Mouse (Mus musculus): Measurements from ENCODE around the gene Itsn1.

Gene Itsn1

DNA sequence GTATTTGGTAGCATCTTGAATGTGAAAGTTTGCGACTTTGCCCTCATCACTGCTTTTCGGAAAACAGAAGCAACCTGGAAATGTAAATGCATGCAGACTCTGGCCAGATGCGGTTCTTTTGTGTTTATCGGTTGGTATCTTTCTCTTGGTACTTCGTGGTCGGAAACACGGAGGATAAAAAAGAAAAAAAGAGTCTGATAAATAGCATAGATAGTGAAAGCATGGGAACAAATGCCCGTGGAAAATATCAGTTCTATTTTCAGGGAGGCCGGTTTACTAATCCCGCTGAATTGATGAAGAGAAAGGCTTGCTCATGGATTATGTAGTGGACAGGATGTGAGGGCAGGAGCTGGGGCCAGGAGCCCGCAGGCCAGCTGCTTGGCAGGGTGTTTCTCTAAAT lies 1.4 kb downstream of the Itsn1 start:
- DNase-seq (ENCODE audit: low read depth, low spot score): no peak

DNA sequence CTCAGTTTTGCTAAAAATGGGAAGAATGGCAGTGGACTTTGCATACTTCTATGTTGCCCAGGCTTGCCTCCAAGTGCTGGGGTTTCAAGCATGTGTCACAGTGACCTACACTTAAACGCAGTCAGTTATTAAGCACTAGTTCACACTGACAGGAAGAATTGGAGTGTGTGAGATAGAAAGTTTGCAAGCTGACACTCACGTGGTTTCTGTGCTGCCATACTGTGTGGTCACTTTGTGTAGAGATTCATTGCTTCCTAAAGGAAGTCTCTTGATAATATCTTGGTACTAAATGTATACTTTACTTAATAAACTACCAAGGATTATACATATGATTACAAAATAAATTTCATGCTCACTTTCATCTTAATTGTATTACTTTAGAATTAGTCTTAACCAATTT lies 3.7 kb downstream of the Itsn1 start:
- DNase-seq (ENCODE audit: low read depth, low spot score): no peak

DNA sequence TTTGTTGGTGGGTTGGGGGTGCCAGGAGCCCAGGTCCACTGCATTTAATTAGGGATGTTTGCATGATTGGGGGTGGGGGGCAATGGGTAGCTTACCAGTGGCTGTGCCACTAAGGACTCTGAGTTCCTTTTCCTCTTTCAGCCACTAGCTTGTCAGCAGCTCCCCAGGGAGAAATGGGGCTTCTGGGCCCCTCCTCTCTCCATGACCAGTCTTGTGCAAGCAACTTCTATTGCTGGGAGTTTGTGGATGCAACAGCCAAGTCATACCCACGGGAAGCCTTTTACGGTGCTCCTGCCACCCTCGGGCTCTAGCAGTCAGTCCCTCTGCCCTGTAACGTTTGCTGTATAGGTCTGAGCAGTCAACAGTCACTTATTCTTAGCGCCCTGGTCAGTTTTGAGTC lies 5.7 kb downstream of the Itsn1 start:
- no peak for DNase-seq (ENCODE audit: low read depth, low spot score)

DNA sequence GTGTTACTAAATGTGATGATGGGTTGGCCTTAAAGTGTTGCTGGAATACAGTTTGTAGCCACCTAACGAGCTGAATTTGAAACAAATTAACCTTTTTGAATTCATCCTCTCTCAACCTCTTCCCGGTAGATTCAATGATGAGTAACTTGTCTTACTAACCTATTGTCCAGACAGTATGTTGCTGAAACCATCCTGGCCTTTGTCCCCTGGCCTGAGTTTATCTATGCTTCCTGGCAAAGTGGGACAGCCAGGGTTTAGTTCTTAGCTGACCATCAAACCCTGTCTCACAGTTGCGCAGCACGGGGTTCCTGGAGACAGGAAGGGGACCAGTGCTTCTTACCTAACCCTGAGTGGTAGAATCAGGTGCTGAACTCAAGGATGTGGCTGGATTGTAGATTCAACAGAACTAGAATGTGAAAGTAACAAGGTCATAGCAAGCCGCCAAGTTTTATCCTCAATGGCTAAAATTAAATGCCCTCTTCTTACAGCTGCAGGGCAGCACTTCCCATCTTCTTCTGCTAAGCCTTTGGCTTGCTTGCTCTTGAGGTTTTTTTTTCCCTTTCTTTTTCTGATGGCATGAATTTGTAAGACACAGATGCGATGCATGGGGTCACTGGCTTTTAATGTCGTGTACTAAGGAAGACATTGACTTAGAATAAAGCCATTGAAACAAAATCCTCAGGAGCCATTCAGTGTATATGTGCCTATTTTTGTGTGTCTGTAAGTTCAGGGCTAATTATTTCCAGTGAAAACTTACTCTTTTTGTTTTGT lies 7.2 kb downstream of the Itsn1 start:
- DNase-seq (ENCODE audit: low read depth, low spot score): no peak

DNA sequence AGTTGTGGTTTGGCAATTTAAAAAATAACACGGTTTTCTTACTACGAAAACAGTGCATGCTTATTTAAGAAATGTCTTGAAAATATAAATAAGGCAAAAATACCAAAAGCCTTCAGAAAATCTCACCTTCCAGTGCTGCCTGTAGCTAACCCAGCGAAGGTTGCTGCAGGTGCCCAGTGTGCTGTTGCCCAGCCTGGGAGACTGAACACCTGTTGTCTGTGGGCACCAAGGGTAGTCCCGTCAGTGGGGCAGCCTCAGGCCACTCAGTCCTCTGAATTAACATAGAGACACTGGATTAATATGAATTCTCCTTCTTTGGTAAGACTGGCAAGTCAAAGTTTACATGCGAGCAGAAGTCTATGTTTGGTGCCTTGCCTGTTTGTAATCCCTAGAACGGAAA lies 9.4 kb downstream of the Itsn1 start:
- DNase-seq (ENCODE audit: low read depth, low spot score): no peak

DNA sequence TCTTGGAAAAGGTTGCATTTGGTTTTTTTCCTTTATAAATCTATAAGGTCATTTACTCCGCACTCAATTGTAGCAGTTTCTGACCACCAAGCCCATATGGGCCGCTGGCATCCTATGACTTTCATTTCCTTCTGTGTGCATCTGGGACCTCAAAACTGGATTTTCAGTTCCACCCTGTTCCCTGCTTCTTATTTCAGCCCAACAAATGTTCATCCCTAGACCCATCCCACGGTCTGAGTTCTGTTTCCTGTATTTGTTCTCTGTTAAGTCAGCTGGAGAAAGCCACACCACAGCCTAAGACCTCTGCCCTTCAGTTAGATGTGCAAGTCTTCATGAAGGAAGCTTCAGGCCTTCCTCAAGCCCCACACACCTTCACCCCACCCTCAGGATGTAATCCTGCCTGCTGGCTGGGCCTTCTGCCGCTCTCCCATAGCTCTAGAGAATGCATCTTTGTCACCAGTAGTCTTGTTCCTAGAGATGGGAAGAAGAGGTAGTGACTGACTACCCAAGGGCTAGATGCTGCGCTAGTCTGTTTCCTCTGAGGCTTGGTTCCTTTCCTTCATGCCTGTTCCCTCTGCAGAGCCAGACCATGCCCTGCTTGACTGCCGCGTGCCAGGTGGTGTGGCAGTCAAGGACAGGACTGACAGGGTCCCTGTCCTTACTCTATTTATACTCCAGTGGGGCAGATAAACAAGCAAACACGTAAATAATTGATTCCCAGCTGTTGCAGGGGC lies 11.3 kb downstream of the Itsn1 start:
- DNase-seq (ENCODE audit: low read depth, low spot score): no peak

DNA sequence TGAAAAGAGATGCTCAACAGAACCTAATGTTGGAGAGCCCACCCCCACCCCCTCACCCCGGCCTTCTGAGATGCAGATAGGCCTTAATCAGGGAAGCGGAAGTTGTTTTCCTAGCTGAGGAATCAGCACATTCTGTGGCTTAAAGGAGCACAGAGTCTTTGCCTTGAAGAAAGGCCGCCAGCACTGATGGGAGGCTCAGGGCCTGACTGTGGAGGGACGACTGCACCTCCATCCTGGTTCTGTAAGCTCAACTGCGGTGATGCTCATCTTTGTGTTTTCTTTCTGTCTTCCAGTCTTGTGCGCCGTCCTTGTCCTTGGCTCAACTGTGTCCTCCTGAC lies 11.8 kb downstream of the Itsn1 start:
- DNase-seq (ENCODE audit: low read depth, low spot score): no peak

DNA sequence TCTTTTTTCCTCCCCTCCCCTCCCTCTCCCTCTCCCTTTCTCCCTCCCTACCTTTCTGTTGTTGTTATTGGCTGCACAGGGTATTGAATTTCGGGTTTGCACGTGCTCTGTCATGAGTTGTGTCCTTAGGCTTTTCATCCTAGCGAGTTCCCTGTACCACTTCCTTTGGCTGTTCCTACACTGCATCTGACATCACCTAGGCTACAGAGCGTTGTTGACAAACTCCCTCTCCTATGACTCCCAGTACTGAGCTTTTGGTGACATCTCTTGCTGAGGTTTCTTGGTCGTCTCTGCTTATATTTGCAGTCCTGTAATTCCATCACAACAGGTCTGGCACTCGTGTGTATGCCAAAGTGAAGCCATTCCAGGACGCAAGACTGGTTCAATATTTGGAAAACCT lies 14.0 kb downstream of the Itsn1 start:
- DNase-seq (ENCODE audit: low read depth, low spot score): no peak

DNA sequence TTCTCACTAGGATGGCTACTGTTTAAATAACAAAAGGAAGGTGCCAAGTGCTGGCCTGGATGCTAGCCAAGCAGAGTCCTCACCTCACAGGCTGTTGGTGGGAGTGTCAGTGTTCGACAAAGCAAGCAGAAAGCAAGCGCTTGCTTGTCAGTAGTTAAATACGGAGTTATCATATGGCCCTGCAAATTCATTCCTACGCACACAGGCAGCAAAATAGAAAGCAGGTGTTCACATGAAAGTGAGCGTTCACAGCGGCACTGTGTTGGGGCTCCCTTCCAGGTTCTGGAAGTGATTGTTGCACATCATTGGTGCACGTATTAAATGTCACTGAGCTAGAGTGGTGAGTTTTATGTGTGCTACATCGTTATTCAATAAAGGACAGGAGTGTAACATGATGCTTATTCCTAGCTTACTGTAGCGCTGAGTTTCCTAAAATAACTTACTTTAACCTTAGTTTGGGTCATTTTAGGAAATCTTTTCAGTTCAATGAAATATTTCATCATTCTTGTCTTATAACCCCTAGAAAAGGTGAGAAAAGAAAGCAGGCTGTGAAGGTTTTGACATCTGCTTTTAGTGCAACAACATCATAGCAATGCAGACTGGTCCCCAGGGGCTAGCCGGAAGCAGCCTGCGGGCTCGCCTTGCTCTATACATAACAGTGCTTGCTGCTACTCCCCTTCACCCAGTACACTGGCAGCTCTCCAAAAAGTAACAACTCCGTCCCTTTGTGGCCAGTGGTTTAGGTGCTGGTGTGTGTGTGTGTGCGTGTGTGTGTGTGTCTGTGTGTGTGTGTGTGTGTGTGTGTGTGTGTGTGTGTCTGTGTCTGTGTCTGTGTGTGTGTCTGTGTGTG lies 17.2 kb downstream of the Itsn1 start:
- no peak for DNase-seq (ENCODE audit: low read depth, low spot score)

DNA sequence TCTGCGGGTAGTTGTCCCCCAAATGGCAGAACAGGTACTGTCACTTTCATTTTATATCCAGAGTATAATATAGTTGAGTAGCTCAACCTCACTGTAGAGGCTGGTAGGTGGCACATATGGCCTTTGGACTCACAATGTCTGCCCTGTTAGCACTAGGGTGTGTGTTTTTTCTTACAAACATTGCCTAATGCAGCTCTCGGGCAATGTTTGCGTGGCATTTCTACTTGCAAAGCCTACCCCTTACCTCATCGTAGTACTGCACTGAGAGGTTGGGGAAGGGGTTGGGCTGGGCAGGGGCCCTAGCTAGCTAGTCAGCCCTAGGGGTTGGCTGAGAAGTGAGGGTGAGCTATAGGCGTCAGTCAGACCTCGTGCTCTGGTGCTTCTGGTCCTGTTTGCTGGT lies 18.5 kb downstream of the Itsn1 start:
- DNase-seq (ENCODE audit: low read depth, low spot score): no peak

DNA sequence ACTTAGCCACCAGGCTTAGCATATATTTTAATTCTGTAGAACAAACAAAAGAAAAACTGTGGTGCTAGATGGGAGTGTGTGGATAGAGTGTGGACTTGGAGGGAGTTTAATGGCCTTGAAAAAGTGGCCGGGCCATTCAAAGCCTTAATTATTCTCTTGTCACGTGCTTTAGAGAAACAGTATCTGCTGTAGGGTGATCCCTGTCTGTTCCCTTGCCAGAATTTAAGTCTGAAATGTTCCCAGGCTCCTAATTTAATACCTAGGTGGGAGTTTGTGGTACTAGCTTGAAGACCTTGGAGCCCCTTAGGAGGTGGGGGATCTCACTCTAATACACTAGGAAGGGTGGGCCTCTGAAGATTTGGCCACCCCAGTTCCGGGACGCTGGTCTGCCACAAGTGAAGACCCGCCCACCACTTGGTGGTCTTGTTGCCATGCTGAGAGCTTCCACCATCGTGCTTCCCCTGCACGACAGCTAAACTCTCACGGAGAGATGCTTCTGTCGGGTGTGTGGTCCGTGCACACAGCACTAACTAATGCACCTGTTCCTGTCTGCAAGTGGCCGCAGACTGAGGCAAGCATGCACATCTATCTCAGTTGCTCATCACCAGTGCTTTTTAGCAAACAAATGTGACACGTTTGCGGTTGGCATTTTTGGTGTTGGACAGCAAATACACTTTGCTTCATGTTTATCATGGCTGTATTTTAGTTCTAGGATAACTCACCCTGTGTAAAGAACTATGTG lies 22.7 kb downstream of the Itsn1 start:
- no peak for DNase-seq (ENCODE audit: low read depth, low spot score)

DNA sequence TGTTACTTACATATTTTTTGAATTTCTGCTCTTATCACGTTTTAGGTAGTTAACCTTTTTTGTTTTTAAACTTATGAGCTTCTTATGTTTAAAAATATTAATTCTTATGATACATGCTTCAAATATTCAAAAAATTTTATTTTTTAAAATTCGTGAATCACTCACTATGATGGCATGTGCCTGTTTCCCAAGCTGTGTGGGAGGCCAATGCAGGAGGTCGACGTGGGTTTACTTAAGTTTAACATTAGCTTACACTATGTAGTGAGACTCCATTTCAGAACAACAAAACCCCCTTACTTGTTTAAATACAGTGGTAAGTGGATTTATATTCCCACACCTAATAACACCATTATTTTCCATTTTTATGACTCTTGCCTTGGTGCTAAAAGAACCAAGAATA lies 24.5 kb downstream of the Itsn1 start:
- DNase-seq (ENCODE audit: low read depth, low spot score): no peak

DNA sequence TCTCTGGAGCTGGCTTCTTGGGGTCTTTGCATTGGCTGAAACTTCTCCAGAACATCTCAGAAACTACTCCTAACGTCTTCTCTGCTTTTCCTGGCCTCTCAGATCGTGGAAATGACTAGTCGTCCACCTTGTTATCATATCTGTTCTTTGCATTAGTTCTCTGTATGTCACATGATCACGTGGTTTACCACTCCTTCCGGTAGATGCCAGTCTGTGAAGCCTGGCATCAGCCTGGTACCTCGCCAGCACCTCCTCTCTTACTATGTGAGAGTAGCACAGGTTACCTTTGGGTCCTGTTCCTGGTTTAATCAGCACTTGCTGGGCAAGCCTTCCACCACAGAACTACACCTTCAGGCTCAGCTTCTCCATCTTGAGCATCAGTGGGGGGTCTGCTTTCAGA lies 25.9 kb downstream of the Itsn1 start:
- no peak for DNase-seq (ENCODE audit: low read depth, low spot score)

DNA sequence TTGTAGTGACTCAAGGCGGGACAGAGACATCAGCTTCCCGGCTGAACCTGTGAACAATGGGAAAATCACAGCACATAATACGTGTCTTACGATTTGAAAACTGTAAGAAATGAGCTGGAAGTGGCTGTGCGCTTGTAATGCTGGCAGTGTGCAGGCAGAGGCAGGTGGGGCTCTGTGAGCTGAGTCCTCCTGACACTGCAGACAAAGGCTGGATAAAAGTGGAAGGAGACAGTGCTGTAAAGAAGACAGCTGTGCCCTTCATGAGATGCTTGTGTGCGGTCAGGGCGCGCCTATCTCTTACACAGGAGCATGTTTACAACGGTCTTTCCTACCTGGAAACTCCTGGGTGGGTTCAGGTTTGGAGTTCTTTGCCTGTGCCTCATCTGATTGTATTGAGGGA lies 32.1 kb downstream of the Itsn1 start:
- DNase-seq (ENCODE audit: low read depth, low spot score): no peak

DNA sequence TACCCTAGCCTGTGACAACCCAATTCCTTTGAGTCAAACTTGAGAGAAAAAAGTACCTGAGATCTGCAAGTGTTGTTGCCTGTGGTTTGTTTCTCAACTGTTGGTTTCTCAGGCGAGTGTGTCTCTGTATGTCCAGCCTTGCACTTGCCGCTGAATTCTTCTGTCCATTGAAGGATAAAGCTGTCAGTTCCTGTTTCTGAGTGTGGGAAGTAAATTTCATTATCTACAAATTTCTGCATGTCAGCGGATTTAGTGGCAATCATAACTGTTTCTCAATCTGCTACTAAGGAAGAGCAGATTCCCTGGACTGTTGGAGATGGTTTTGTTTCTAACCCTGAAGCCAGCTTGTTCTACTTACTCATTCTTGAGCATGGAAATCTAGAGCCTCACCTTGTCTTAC lies 32.7 kb downstream of the Itsn1 start:
- DNase-seq (ENCODE audit: low read depth, low spot score): no peak

DNA sequence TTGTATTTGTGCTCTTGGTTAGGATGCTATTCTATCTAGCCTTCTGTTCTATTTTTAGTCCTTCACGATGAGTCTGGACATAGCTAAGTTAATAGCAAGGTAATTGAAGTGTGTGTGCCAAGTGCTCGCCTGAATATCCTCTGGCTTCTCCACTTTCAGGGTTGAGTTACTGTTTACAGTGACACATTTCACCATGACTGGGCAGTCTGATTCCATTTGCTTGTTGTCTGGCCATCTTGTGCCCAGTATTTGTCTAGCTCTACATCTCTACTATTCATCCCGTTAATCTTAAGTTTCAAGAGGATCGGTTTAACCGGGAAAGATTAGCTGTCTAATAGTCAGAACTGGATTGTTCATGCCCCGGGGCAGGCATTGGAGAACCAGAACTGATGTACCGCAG lies 33.4 kb downstream of the Itsn1 start:
- DNase-seq (ENCODE audit: low read depth, low spot score): no peak

DNA sequence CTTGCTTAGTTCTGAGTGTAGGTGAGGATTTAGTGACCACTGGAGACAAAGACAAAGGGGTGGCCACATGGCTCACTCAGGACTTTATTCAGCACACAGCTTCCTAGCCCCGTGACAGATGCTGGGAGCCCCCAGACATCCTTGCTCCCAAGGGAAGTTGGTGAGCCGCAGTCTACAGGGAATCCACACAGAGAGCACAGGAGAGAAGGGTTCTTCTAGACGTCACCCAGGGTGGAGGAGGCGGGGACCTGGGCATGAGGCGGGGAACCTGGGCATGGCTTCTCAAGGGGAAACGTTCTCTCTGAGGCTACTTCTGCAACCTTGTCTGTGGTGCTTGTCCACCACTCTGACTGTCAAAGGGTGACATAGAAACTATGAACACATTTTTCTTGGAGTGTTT lies 34.9 kb downstream of the Itsn1 start:
- no peak for DNase-seq (ENCODE audit: low read depth, low spot score)

DNA sequence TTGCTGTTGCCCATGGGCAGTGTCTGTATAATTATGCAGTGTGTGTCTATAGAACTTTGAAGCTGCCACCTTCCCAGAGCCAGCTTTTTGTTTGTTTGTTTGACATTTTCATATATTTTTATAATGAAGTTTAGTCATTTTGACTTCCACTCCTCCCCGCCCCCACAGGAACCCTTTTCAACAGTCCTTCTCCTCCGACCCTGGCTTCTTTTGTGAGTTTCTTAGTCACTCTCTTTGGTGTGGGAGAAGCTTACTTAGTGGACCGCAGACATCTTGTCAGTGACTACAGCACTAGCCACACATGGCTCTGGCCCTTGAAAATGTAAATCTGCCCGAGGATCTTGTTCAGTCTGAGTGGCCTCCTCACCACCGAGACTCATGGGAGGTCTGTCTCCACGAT lies 35.3 kb downstream of the Itsn1 start:
- no peak for DNase-seq (ENCODE audit: low read depth, low spot score)

DNA sequence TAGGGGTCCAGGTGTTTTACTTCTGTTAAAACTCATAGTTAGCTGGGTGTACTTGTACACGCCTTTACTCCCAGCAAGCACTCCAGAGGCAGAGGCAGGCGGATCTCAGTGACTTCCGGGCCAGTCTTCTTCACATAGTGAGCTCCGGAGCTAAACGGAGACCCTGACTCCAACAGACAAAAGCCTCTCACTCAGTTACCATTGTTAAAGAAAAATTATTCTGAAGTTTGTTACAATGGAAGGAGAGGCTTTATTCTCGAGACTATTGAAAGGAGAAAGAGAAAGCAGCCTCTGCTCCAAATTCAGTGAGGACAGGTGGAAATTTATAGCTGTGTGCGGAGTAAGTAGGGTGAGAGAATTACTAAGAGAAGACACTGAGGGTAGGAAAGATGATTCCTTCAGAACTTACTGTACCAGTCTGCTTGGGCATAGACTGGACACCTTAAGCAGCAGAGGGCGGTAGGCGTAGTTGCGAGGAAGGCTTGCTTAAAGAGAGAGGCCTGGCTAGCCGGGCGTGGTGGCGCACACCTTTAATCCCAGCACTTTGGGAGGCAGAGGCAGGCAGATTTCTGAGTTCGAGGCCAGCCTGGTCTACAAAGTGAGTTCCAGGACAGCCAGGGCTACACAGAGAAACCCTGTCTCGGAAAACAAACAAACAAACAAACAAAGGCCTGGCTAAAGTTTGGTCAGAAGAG lies 36.2 kb downstream of the Itsn1 start:
- DNase-seq (ENCODE audit: low read depth, low spot score): no peak

DNA sequence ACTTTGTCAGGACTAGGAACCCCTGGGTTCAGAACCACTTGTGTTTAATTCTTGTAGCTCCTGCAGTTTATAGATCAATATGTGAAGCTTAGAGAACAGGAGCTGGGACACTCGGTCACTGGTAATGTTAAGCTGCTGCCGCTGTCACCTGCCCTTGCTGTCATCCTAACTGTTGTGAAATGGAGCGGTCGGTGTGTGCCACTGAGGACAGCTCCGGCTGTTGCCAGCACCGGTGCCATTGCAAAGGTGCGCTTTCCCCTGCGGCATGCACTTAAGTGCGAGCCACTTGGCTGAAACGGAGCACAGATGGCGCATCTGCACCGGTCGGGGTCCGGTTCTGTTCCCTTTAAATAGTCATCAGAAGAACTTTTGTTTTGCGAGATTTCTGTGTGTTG lies 36.7 kb downstream of the Itsn1 start:
- DNase-seq (ENCODE audit: low read depth, low spot score): no peak

DNA sequence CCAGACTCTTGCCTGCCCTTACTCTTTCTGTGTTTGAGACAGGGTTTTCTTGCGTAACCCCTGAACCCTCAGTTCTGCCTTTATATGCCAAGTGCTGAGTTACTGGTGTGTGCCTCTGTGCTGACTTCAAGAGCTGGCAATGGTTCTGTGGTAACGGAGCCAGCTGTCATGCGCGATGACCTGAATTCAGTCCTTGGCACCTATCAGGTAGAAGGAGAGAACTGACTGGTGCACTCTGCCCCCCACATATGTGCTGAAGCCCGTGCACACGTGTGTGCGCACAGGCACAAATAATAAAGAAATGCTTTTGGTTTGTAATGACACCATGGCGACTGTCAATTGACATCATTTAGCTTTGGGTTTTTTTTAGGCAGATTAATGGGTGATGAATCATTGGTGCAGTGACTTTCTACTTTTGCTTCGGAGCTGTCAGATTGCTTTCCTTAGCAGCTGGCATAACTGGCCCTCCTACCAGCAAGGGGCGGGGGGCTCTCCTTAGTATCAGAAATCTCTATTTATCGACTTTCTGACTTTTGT lies 38.2 kb downstream of the Itsn1 start:
- DNase-seq (ENCODE audit: low read depth, low spot score): no peak

All from retina, adult 2 months (tissue).